Mouse (Mus musculus) kidney, embryonic 15.5 days (tissue): ENCODE results near the gene Slc12a3. TPM values are rescaled to one million over a fixed set of nuclear protein-coding genes. Genes with fewer than 3 reads are reported as not detected.
"Not testable (repeated sequence)": the region's sequence is repeated elsewhere in the genome, so short reads cannot be mapped to it uniquely, and the experiment has no call there.

Experiments used
- ATAC-seq: fragments of 200-750 bp; cut with Nextera tagmentation; replicated peaks from 2 replicates; pipeline ENCODE4 v1.8.0; 2017; ENCODE audit warnings: moderate TSS enrichment; ENCODE audit not compliant: low FRiP score
- H3K27ac ChIP-seq: fragments of 300-500 bp; sonication (generic); 2 replicates; pipeline ENCODE4 v1.5.1; 2015; ENCODE audit warnings: mild to moderate bottlenecking, inconsistent platforms
- H3K27me3 ChIP-seq: fragments of 300-500 bp; sonication (generic); 2 replicates; pipeline ENCODE4 v1.6.1; 2015; ENCODE audit warnings: inconsistent platforms
- H3K36me3 ChIP-seq: fragments of 300-500 bp; sonication (generic); 2 replicates; pipeline ENCODE4 v1.6.1; 2015; ENCODE audit warnings: inconsistent platforms
- H3K4me1 ChIP-seq: fragments of 300-500 bp; sonication (generic); 2 replicates; pipeline ENCODE4 v1.6.1; 2015; ENCODE audit warnings: inconsistent platforms
- H3K4me2 ChIP-seq: fragments of 300-500 bp; sonication (generic); 2 replicates; pipeline ENCODE4 v1.6.1; 2015; ENCODE audit warnings: moderate library complexity, mild to moderate bottlenecking, inconsistent platforms
- H3K4me3 ChIP-seq: fragments of 300-500 bp; sonication (generic); replicated peaks from 2 replicates; pipeline ENCODE4 v1.5.1; 2015; ENCODE audit warnings: mild to moderate bottlenecking, inconsistent platforms
- H3K9ac ChIP-seq: fragments of 300-500 bp; sonication (generic); 2 replicates; pipeline ENCODE4 v1.6.1; 2015; ENCODE audit warnings: mild to moderate bottlenecking, inconsistent platforms
- H3K9me3 ChIP-seq: fragments of 300-500 bp; sonication (generic); replicated peaks from 2 replicates; pipeline ENCODE4 v1.6.1; 2016; ENCODE audit warnings: inconsistent platforms
- WGBS: fragments of 180-500 bp; shearing (Covaris S2); methylation state at CpG from one replicate; pipeline ENCODE4 v1.1.7; 2015; ENCODE audit warnings: mixed read lengths; 5-methylcytosine and 5-hydroxymethylcytosine counted together
- polyA plus RNA-seq: library from polyadenylated mRNA; unstranded; fragments of >200 nt; fragmentation: Nextera tagmentation; extraction: Ambion mirVana; gene quantifications from 2 replicates; pipeline ENCODE4 v1.2.1, GENCODE M21; 2015

The Slc12a3 gene
- polyA plus RNA-seq, 1 experiment from 2014 or later = 6.4 TPM

DNA sequence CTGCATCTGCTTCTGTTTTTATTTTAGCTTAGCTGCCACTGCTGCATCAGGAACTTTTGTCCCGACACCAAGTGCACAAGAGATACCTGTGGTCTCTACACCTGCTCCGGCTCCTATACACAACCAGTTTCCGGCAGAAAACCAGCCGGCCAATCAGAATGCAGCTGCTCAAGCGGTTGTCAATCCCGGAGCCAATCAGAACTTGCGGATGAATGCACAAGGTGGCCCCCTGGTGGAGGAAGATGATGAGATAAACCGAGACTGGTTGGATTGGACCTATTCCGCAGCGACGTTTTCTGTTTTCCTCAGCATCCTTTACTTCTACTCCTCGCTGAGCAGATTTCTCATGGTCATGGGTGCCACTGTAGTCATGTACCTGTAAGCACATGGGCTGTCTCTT is 63.1 kb downstream of the Slc12a3 start:
- no peak overlapping the region for H3K4me3 ChIP-seq
- WGBS = 83% methylated on average over 12 of the region's 12 CpGs
- no peak for ATAC-seq
- no peak overlapping the region for H3K27ac ChIP-seq
- no peak overlapping the region for H3K9ac ChIP-seq
- no peaks in the 10 kb centered on the region for H3K9me3 ChIP-seq
- H3K36me3 ChIP-seq = peaks cover 76% of the 10 kb centered on the region
- no peak overlapping the region for H3K4me2 ChIP-seq
- H3K4me1 ChIP-seq = peaks cover 10% of the 10 kb centered on the region
- no peaks in the 10 kb centered on the region for H3K27me3 ChIP-seq

DNA sequence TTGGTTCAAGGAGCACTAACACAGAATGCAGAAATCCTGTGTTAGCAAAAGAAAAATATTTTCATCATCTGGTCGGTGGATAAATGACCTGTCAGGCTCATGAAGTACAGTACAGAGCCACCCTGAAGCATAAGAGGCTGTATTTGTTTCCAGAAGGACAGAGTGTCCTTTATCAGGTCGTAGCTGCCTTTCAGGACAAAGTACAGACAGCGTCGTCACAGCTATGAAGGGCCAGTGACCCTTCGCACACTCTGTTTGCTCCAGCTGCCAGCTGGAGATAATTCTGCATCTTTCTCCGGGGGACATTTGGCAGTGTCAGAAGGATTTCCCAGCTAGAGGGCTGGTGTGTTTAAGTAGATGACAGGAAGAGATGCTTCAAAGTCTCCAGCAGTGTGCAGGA is 63.6 kb downstream of the Slc12a3 start:
- H3K4me3 ChIP-seq = no peak overlapping the region
- H3K4me1 ChIP-seq = peaks cover 8% of the 10 kb centered on the region
- no peaks in the 10 kb centered on the region for H3K27me3 ChIP-seq
- 68% methylated on average over 6 of the region's 6 CpGs for WGBS
- H3K4me2 ChIP-seq = no peak overlapping the region
- no peak overlapping the region for H3K9ac ChIP-seq
- H3K27ac ChIP-seq = no peak overlapping the region
- H3K36me3 ChIP-seq = peaks cover 79% of the 10 kb centered on the region
- no peak for ATAC-seq
- H3K9me3 ChIP-seq = no peaks in the 10 kb centered on the region

DNA sequence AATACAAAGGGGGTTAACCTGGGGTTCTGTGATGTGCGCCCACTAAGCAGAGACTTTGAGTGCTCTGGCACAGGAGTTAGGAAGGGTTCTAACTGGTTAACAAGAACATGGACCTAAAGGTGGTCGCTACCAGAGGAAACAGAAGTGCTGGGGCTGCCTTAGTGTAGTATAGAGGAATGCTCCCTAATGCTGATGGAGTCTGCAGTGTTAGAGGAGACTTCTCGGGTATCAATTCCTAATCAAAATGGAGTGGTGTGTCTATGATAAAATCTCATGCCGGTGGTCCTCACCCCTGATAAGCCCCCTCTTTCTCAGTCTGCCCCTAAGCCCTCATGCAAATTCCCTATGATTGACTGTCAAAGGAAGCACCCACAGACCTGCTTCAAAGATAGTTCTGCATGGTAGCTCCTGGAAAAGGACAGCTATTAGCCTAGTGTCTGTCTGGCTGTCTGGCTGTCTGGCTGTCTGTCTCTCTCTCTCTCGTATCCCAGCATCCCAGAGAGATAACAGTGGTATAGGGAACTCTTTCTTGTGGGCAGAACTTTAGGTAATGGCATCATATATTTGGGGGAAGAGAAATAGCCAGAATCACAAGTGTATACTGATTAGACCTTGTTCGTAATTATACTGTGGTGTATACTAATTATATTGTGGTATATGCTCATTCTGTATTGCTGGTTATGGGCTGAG is 67.0 kb downstream of the Slc12a3 start:
- WGBS = 85% methylated on average over 6 of the region's 6 CpGs

DNA sequence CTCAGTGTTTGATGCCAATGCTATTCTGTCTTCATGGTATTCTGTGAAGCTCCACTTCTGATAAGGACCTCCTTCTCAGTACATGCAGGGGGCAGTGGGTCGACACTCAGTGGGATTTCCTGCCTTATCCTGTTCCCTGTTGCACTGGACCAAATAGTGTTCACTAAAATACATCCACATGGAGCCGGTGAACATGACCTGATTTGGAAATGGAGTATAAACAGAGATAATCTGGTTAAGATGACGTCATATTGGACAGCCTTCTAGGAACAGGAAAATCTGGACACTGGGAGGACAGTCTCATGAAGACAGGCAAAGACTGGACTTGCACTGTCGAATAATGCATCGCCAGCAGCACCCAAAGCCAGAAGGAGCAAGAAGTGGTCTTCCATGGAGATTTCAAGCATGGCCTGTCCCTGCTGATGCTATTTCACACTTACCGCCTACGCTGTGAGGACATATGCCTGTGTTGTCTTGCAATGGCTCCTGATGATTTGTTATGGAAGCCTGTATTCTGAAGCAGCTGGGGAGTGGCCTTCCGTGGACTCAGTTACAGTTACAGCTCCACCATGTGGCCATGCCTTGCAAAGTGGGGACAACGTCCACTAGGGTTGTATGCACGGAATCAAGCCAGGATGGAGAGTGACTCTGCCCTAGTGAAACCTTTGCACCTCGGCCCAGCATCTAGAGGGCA is 68.1 kb downstream of the Slc12a3 start:
- no peak overlapping the region for H3K4me3 ChIP-seq
- no peaks in the 10 kb centered on the region for H3K9me3 ChIP-seq
- no peak overlapping the region for H3K9ac ChIP-seq
- no peaks in the 10 kb centered on the region for H3K4me1 ChIP-seq
- peak; percentile 46; the same call in 1 of the 2 replicates for ATAC-seq
- 64% methylated on average over 11 of the region's 11 CpGs for WGBS
- no peak overlapping the region for H3K27ac ChIP-seq
- peaks cover 51% of the 10 kb centered on the region for H3K36me3 ChIP-seq
- H3K27me3 ChIP-seq = no peaks in the 10 kb centered on the region
- H3K4me2 ChIP-seq = no peak overlapping the region

More for the DNA sequence above, 67.0 kb downstream of the Slc12a3 start:
- H3K27me3 ChIP-seq = no peaks in the 10 kb centered on the region
- no peaks in the 10 kb centered on the region for H3K4me1 ChIP-seq
- no peak for ATAC-seq
- no peaks in the 10 kb centered on the region for H3K9me3 ChIP-seq
- H3K4me2 ChIP-seq = no peak overlapping the region
- H3K4me3 ChIP-seq = no peak overlapping the region
- no peak overlapping the region for H3K9ac ChIP-seq
- peaks cover 62% of the 10 kb centered on the region for H3K36me3 ChIP-seq
- no peak overlapping the region for H3K27ac ChIP-seq

DNA sequence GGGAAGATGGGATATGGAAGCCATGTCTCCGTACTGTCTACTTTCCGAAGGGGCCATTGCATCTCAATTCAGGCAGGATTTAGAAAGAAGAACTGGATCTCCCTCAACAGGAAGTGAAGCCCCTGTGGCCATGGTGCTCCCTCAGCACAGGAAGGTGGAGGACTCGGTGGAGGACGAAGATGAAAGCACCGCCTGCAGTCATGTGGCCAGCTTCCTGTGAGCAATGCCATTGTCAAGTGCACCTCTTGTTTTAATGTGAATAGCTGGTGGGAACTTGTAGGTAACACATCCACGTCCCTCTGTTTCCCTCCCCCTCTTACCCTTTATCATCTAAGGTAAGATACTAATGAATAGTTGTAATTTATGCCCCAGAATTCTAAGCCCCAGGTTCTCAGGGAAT is 69.6 kb downstream of the Slc12a3 start:
- H3K27me3 ChIP-seq = no peaks in the 10 kb centered on the region
- no peak overlapping the region for H3K4me2 ChIP-seq
- no peaks in the 10 kb centered on the region for H3K9me3 ChIP-seq
- H3K36me3 ChIP-seq = peaks cover 38% of the 10 kb centered on the region
- WGBS = 82% methylated on average over 6 of the region's 6 CpGs
- ATAC-seq = no peak
- H3K27ac ChIP-seq = no peak overlapping the region
- no peak overlapping the region for H3K9ac ChIP-seq
- H3K4me1 ChIP-seq = no peaks in the 10 kb centered on the region
- H3K4me3 ChIP-seq = no peak overlapping the region

DNA sequence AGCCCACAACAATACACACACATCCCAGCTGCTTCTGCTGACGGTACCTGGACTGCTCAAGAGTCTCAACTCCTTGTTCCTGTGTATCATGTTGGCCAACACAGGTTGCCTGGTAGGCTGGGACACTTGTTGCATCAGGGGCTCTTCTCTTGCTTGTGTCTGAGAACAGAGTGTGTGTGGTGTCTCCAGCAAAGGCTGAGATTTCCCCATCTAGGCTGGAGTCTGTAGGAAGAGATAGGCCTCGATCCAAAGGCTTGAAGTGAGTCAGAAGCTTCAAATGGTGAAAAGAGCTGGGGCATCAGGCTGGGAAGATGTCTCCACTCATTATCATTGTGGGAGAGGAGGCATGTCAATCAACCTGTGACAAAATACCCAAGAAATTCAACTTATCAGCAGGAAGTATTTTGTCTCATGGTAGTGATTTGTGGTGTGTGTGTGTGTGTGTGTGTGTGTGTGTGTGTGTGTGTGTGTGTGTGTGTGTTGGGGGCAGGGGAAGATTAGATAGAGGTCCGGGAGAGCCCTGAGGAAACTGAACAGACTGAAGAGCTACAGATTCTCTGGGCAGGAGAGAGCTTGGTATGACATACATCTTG is 70.5 kb downstream of the Slc12a3 start:
- Histone ChIP-seq H3K4me1 (no peaks in the 10 kb centered on the region), H3K9ac (no peak overlapping the region), H3K4me2 (no peak overlapping the region), H3K9me3 (no peaks in the 10 kb centered on the region), H3K27me3 (no peaks in the 10 kb centered on the region), H3K4me3 (no peak overlapping the region), H3K36me3 (peaks cover 30% of the 10 kb centered on the region), H3K27ac (no peak overlapping the region)
- ATAC-seq = no peak
- WGBS = 76% methylated on average over 3 of the region's 3 CpGs

DNA sequence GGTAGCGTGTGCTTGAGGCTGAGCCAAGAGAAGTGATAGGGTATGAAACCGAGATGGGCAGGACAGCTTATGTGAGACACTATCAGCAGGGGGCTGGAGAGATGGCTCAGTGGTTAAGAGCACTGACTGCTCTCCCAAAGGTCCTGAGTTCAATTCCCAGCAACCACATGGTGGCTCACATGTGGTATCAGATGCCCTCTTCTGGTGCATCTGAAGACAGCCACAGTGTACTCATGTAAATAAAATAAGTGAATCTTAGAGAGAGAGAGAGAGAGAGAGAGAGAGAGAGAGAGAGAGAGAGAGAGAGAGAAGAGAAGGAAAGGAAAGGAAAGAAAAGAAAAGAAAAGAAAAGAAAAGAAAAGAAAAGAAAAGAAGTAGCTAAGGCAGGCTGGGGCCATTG is 71.0 kb downstream of the Slc12a3 start:
- not testable (repeated sequence) for H3K4me3 ChIP-seq, H3K27ac ChIP-seq, H3K4me2 ChIP-seq, H3K9me3 ChIP-seq, H3K27me3 ChIP-seq, H3K9ac ChIP-seq, ATAC-seq, H3K4me1 ChIP-seq
- peaks cover 25% of the 10 kb centered on the region for H3K36me3 ChIP-seq
- WGBS = 90% methylated on average over 2 of the region's 2 CpGs

DNA sequence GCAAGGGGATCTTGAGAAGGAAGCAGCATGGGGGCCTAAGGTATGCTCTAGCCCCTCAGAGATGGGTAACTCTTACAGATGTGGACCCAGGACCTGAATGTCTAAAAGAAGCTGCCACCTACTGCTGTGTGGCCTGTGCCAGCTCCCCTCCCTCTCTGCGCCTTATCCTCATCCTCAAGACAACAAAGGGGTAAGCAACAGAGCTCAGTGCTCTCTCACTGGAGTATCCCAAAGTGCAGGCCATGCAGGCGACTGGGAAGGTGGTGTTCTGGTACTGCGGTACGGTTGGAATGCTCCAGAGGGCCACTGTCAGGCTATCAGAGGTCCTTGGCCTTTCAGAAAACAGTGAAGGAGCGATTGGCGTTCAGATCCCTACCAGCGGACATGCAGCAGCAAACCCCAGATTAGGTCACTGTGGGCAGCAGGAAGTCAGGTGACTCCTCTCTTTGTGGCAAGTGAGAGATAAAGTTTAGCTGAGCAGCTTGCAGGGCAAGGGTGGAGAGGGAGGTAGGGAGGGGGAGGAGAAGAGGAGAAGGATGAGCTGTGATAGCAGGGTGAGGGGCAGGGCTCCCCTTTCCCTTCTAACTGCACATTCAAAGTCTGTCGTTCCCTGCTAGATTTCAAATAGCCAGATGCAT is 79.6 kb downstream of the Slc12a3 start:
- Histone ChIP-seq H3K4me1 (no peaks in the 10 kb centered on the region), H3K36me3 (no peaks in the 10 kb centered on the region), H3K9me3 (no peaks in the 10 kb centered on the region), H3K27me3 (no peaks in the 10 kb centered on the region), H3K9ac (no peak overlapping the region), H3K27ac (no peak overlapping the region), H3K4me2 (no peak overlapping the region), H3K4me3 (no peak overlapping the region)
- ATAC-seq = no peak
- 55% methylated on average over 8 of the region's 8 CpGs for WGBS

DNA sequence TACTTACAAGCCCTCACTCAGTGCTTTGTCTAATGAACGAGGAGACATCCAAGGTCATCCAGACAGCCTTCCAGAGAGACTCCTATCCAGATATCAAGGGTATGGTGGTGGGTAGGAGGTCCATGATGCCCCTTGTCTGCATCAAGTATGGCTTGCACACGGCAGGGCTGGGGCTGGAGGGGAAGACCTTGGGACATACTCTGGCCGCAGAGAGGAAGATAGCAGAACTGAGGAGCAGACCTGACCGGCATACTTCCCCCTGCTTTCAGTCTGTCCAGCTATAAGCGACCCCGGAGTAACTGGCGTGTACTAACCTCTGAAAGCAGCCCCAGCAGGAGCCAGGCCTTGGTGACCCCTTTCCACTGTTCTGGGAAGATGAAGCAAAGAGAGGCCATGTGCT is 80.5 kb downstream of the Slc12a3 start:
- H3K4me2 ChIP-seq = no peak overlapping the region
- H3K4me3 ChIP-seq = no peak overlapping the region
- H3K4me1 ChIP-seq = no peaks in the 10 kb centered on the region
- H3K36me3 ChIP-seq = no peaks in the 10 kb centered on the region
- H3K9me3 ChIP-seq = no peaks in the 10 kb centered on the region
- WGBS = 94% methylated on average over 7 of the region's 7 CpGs
- H3K27ac ChIP-seq = no peak overlapping the region
- no peak for ATAC-seq
- no peak overlapping the region for H3K9ac ChIP-seq
- H3K27me3 ChIP-seq = no peaks in the 10 kb centered on the region

DNA sequence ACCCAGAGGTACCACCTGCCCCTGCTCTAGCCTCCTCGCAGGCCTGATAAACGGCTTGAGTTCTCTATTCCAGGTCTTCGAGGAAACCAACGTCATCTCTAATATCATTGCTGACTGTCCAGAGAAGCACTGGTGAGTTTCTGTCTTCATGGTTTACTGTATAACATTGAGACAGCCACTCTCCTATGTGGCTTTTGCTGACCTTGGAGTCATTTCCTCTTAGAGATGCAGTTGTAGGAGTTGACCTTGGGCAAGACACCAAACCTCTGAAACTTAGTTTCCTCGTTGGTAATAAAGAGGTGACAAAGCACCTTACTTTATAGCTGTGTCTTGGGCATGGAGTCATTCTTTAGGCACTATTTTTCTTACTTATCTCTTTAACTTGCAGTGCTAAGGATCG is 83.5 kb downstream of the Slc12a3 start:
- Histone ChIP-seq H3K36me3 (no peaks in the 10 kb centered on the region), H3K4me2 (no peak overlapping the region), H3K9me3 (no peaks in the 10 kb centered on the region), H3K4me1 (no peaks in the 10 kb centered on the region), H3K27me3 (no peaks in the 10 kb centered on the region), H3K4me3 (no peak overlapping the region), H3K27ac (no peak overlapping the region), H3K9ac (no peak overlapping the region)
- 71% methylated on average over 6 of the region's 6 CpGs for WGBS
- ATAC-seq = no peak

DNA sequence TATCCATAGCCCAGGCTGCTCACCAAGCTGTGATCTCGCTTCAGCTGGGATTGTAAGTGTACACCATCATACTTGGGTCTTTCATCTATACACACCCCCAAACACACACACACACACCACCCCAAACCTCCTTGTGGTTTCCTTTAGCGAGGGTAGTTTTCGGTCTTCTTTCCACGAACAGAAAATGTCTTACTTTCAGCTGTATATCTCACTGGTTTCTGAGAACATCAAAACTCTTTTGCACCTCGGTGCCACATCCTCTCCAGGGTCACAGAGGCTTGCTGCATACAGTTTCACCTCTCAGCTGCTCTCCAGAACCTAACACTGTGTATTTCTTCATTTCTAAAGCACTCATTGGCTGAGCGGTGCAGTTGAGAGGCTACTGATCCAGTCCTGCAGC is 84.5 kb downstream of the Slc12a3 start:
- Histone ChIP-seq H3K4me1 (no peaks in the 10 kb centered on the region), H3K27ac (no peak overlapping the region), H3K9me3 (no peaks in the 10 kb centered on the region), H3K36me3 (no peaks in the 10 kb centered on the region), H3K4me2 (no peak overlapping the region), H3K4me3 (no peak overlapping the region), H3K9ac (no peak overlapping the region), H3K27me3 (no peaks in the 10 kb centered on the region)
- no peak for ATAC-seq
- 81% methylated on average over 6 of the region's 6 CpGs for WGBS

DNA sequence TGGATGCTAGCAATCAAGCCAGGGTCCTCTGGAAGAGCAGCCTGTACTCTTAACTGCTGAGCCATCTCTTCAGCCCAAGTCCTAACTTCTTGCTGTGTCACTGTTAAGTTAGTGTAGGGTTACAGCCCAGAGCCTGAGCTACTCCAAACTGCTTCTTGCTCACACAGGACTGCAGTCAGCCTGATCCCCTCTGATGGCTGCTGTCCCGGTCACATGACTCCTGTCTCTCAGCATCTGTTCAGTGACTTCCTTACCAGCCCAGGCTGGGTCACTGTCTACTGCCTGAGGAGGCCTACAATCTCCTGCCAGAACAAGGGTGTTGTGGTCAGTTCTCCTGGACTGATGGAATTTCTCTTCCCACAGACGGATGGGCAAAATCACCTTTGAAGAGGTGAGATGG is 86.2 kb downstream of the Slc12a3 start:
- Histone ChIP-seq H3K27me3 (no peaks in the 10 kb centered on the region), H3K9me3 (no peaks in the 10 kb centered on the region), H3K4me1 (no peaks in the 10 kb centered on the region), H3K4me3 (no peak overlapping the region), H3K4me2 (no peak overlapping the region), H3K36me3 (no peaks in the 10 kb centered on the region), H3K27ac (no peak overlapping the region), H3K9ac (no peak overlapping the region)
- ATAC-seq = no peak; the same call in 1 of the 2 replicates
- 50% methylated on average over 2 of the region's 2 CpGs for WGBS
